Mouse (Mus musculus) Muller cell, postnatal 12 days (primary cell): ENCODE results near the gene Nfe2l3.
A peak's percentile ranks its signal among the peaks of the same experiment; 100 is the strongest.
"Not testable (repeated sequence)": the region's sequence is repeated elsewhere in the genome, so short reads cannot be mapped to it uniquely, and the experiment has no call there.

Experiments
- DNase-seq: peaks from one replicate; pipeline ENCODE4 v3.0.0-alpha.2; 2015; ENCODE audit errors: inconsistent ontology term

The Nfe2l3 gene

DNA sequence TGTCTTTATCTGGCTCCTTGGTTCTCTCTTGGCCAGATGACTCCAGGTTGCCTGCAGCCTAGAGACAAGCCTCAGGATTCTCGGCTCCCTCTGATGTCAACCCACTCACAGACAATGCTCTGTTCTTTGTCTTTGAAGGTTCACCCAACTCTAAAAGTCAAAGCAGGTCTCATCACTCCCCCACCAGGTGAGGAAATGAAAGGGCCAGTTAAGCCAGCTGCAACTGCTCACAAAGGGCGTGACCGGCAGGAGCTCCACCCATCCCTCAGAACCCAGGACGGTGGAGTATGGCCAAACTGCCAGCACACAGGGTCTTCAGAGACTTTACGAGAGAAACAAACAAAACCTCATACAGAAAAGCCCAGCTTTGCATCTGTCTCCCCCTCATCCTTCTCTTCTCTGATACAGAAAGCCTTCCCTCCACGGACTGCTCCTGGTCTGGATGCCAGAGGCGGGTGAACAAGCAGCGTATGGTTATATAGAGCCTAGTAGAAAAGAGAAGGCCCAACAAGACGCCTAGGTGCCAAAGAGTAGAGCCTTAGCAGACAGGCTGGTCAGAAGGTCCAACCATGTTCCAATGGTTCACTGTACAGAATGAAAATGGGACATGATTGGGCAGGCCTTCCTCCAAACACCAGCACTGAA, 9.8 kb downstream of the Nfe2l3 start:
- no peak for DNase-seq

DNA sequence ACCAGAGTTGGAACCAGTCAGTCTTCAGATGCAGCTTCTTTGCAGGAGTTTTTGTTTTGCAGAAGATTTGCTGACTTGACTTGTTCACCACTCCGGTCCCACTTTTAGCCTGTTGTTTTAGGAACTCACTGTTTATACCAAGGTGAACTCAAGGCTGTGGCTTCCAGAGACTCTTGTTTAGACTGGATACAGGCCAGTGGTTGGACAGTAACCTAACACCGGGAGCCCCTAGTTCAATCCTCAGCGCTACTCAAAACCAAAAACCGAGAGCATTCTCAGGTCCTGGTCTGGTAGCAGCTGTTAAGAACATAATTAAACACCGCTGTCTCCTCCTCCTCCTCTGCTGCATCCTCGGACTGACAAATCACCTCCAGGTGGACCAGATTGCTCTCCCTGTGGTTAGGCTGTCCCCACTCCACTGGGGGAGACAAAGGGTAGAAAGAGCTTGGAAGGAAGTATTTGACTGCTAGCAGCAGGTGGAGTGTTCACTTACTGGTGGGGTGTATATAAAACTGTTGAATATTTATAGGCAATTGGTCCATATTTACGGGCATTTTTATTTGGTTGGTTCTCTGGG, 20.5 kb downstream of the Nfe2l3 start:
- peak; percentile 28 for DNase-seq

DNA sequence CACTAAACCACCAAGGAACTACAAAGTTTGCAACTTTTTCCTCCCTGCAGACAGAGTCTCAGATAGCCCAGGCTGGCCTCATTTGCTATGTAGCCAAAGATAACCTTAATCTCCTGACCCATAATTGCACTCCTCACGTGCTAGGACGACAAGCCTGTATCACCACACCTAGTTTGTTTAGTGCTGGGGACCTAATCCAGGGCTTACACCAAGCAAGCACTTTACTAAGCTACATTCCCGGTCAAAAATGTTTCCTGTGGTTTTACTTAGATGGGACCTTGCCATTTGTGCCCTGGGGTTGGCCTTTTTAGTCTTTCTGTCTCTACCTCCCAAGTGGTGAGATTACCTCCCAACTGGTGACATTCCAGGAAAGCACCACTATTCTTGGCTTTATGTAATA, 22.5 kb downstream of the Nfe2l3 start:
- DNase-seq, result peak; percentile 49

DNA sequence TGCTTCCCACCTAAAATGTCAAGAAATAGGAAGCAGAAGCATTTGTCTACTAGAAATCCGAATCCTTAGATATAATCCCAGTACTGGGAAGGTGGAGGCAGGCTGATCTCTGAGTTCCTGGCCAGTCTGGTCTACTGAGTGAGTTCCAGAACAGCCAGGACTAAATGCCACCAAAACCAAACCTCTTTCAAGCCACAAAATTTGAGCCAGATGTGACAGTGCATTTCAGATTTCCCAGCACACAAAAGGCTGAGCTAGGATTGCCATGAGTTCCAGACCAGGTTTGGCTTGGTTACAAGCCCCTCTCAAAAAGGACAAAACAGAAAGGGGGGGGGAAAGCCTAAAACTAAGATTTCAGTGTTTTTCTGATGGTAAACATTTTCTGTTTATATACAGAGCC, 23.7 kb downstream of the Nfe2l3 start:
- peak; percentile 20 for DNase-seq

DNA sequence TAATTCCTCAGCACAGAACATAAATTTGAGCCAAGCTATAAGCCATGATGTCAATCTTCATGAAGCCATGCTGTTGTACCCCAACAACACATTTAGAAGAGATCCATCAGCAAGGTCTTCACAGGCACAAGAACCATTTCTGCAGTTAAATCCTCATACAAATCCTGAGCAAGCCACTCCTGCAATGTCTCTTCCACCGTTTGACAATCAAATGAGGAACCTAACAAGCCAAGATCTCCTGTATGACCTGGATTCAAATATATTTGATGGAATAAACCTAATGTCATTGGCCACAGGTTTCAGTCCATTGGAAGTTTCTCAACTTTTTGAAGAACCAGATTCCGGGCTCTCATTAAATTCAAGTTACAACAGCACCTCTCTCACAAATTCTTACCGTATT, 24.8 kb downstream of the Nfe2l3 start:
- DNase-seq, result peak; percentile 22

DNA sequence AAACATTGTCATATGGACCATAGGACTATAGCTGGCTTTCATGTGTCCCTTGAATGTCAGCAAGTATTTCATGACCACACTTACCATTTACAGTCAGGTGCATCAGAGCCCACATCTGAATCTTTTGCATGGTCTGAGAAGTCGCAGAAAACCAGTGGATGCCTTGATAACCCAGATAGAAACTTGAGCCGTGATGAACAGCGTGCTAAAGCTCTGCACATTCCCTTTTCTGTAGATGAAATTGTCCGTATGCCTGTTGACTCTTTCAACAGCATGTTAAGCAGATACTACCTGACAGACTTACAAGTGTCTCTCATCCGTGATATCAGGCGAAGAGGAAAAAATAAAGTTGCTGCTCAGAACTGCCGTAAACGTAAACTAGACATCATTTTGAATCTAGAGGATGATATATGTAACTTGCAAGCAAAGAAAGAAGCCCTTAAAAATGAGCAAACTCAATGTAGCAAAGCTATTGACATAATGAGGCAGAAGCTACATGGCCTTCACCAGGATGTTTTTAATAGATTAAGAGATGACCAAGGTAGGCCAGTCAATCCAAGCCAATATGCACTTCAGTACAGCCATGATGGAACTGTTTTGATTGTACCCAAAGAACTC, 25.4 kb downstream of the Nfe2l3 start:
- peak; percentile 11 for DNase-seq

DNA sequence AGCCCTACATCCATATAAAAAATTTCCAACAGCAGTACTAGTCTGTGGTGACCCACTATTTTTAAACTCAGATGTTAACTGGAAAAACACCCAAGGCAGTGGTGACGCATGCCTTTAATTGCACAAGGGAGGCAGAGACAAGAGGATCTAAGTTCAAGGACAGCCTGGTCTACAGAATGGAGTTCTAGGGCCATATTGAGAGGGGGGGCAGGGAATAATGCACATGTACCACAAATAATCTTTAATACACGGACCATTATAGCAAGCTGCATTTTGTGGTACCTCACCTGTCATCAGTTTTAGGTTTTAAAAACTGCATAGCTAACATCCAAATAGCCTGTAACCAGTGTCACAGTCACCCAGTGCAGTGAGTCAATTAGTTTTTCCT, 26.4 kb downstream of the Nfe2l3 start:
- DNase-seq, result no peak

DNA sequence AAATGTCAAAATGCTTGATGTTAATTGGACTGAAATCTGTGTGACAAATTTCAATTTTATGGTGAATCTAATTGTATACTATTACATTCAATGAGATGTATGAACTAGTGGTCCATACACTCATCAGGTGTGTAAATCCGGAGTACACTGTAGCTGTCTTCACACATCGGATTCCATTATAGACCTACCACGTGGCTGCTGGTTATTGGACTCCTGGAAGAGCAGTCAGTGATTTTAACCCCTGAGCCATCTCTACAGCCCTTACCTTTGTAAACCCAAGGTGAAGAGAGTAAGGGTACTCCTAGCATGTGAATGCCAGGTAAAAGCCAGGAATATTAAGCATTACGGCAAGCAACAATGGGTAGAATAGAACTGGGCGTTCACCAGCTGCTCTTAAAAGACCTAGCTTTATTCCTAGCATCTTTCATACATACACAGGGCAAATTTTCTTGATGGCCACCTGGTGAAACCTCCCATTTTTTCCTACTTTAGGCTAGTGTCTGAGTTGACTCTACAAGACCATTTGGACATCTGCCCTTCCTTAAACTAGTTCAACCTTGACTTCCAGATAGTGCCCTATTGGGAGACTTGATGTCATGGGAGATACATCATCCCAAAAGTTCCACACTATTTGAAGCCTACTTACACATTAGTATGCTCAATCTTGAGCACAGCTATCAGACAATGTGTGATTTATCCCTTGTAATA, 27.0 kb downstream of the Nfe2l3 start:
- peak; percentile 22 for DNase-seq

DNA sequence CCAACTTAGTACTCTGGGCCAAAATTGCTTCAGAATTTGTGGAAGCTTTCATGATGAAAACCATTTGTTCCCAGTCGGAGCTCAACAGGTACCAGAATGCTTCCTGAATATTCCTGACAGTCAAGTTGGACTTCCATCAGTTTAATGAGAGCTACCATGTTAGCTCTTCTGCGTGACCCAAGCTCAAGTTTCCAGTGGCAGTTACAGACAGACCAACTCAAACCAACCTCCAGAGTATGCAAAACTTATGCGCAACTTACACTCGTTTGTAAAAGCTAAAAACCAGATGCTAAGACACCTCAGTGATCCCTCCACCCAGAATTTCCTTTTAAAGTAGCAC, 27.5 kb downstream of the Nfe2l3 start:
- DNase-seq, result peak; percentile 17

DNA sequence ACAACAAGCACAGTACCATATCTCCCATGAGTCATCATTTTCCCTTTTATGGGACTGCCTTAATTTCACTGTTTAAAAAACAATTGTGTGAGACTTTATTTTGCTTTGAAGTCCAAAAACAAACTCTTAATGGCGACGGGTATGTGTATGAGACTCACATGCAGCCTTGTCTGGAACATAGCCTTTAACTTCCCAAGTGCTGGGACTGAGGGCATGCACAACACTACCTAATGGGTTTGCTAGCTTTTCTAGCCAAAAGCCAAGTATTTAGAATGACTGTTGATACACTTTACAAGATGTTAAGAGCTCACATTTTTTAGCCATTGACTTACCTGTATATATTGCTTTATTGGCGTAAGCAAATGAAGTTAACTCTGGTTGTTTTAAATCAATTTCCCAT, 27.9 kb downstream of the Nfe2l3 start:
- DNase-seq, result no peak

DNA sequence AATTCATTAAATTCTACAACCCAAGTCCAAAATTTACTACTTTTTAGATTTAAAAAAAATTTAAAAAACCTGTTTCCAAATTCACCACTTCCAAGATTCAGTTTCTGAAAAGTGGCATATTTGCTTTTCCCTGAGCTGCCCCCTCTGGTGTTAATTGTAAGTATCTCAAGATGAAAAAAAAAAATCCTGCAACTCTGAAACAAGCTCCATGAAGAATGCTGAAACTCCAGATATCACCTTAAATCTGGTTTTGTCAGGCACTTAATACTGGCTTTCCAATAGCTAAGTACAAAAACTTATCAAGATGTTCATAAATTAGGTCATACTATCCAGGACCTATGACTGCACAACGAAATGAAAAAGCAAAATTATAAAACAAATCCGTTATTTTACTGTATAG, 35.2 kb downstream of the Nfe2l3 start:
- no peak for DNase-seq

DNA sequence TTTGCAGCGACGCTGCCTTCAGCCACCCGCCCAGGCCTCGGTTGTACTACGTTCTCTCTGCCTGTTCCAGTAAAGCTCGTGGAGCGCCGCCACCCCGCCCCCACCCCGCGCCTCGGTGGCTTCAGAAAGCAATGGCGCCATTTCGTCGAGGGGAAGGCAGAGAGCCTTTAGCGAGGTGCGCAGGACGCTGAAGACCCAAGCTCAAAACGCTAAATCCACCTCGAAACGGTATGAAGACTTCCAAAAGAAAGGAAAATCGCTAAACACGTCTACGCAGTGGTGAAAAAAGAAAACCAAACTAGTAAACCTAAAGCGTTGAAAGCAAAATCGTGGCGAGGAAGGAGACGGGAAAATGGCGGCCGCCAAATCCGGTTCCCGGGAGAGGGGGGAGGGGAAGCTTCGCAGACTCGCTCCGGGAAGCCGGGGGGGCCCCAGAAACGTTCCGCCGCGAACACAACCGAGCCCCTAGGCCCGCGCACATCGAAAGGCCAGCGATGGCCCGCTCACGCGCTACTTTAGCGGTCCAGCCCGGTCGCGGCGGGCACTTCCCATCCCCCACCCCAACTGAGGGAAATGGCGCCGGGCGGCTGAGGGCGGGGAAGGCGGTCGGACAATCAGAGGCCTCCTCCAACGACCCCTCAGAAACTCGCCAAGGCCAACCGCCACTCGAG, 36.6 kb downstream of the Nfe2l3 start:
- peak; percentile 84 for DNase-seq

DNA sequence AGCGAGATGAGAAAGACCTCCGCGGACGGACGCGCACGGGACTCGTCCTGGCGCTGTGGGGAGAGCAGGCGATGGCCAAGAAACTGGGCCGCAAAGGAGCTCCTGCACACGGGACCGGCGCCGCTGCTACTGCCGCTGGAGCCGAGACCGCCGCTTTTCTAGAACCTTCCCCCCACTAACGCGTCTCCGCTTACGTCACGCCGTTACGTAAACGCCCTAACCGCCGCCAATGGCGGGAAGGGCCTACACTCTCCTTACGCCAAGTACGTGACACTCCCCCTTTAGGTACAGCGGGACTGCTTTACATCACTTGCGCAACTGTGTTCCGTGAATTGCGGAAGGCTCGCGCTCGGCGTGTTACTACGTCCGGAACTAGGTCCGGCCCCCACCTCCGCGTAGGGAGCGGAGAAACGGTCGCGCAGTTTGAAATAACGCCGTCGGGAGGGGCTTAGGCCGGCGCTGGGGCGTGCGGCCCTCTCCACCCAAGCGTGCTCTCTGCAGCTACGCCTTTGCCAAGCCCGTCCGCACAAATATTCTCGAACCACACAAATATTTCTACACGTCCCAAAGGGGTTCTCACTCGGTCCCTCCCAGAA, 37.3 kb downstream of the Nfe2l3 start, which contains the start of gene Hnrnpa2b1:
Gene Hnrnpa2b1, minus strand, starts transcription at position 180 of the 596 bp plus-strand sequence.
- DNase-seq, result peak; percentile 100

DNA sequence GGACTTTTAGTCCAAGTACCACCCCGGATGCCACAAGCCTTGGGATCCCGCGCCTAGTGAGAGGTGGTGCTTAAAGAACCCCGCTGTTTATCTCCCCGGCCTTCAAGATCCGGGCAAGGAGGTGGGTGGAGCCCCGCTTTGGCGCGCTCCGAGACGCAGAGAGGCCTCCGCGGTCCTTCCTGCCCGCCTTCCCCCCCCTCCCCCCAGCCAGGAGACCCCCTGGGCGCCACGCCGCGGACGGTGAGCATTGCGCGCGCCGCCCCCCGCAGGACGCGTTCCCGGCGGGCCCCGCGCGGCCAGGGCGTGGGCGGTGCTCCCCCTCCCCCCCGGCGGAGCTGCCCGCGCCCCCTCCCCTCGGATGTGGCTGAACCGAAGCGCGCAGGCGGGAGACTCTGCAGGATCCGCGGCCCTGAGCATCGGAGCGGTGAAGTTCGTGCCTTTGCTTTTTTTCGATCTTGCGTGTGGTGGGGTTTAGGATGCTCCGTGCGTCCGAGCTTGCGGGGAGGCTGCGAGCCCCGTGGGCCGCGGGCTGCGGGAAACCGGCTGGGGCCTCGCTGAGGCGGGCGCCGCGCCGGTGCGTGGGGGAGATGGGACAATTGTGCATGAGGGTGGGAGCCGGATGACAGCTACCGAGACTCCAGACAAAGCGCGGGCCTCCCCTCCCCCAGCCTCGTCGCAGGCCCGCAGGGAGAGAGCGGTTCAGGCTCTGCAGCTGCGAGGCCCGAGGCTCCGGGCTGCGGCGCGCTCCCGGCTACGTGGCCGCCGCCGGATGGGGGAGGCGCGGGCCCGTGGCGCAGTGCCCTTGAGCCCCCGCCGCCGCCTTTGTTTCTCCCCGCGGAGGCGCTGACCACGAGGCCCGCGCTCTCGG, 38.1 kb downstream of the Nfe2l3 start, which contains the start of gene Cbx3:
Gene Cbx3, plus strand, starts transcription at position 50 of the 868 bp plus-strand sequence.
- DNase-seq, result peak; percentile 84

DNA sequence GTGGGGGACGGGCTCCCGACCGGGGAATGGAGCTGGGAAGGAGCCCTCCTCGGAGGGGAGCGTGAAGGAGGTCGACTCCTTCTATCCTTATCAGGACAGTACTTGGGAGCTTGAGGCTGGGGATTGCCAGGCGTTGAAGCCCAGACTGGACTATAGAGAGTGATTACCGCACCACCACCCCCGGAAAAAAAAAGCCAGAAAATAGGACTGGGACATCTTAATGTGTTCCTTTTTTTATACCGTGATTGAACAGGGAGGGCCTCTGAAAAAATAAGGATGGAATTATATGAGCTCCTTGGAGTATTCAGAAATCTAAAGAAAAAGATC, 38.7 kb downstream of the Nfe2l3 start:
- no peak for DNase-seq

DNA sequence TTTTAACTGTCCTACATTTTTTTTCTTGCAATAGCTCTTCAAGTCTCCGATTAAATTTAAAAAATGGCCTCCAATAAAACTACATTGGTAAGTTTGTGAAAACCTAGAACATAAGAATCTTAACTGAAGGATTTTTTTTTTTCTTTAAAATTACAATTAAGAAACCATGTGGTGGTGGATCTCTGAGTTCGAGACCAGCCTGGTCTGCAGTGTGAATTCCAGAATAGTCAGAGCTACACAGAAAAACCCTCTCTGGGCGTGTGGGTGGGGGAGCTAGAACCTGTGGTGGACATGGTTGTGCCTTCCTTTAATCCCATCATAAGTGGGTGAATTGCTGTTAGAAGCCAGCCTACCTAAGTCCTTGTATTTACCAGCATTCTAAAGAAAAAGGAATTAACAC, 39.3 kb downstream of the Nfe2l3 start:
- DNase-seq, result peak; percentile 29

DNA sequence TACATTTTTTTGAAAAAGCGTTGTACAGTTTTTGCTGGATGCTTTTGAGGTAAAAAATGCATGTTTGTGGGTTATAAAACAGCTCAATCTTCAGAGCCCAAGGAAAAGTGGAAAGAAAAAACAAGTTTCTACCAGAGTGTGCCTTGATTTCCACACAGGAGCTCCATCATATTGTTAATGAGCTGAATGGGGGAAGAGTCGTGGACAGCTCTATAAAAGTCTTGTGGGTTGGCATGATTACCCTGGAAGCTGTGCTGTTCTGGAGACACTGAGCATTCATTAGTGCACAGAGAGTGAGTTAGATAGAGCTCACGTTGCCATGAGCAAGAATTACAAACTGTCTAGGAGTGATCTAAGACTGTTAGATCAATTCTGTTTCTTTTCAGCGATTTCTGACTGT, 39.7 kb downstream of the Nfe2l3 start:
- DNase-seq, result peak; percentile 53

DNA sequence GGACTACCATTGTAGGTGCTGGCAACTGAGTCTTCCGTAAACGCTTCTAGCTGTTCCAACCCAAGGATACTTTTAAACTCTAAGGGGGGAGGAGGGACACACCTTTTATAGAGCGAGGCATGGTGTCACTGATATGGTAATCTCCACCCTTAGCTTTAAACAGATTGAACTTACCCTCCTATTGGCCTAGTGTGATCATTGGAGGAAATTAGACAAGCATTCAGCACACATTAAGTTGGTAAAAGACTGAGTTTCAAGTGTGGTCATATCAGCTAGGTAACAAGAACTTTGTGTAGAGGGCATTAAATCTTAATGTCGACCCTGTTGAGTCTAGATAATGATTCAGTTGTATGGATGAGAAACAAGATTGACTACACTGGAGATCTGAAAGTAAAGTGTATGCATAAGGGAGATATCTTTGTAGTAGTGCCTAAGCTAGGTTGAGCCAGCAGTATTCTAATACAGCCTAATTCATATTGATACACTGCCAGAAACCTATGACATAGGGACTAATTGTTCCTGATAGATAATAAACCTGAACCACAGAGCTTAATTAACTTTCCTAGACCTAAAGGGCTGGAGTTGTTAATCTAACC, 46.8 kb downstream of the Nfe2l3 start:
- DNase-seq, result no peak

DNA sequence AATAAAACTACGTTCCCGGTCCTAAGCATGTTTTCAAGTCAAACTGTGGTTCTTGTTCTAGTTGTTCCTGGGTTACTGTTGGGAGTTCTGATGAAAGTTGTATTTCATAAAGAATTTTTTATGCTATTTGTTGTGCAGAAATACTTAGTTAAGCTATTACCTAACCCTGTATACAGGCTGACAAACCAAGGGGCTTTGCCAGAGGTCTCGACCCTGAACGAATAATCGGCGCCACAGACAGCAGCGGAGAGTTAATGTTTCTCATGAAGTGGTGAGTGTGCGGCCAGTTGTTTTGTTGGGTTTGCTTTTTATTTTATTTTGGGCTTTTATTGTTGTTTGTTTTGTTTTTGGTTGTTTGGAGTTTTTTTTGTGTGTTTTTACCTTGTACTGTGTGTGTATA, 49.1 kb downstream of the Nfe2l3 start:
- DNase-seq, result no peak

DNA sequence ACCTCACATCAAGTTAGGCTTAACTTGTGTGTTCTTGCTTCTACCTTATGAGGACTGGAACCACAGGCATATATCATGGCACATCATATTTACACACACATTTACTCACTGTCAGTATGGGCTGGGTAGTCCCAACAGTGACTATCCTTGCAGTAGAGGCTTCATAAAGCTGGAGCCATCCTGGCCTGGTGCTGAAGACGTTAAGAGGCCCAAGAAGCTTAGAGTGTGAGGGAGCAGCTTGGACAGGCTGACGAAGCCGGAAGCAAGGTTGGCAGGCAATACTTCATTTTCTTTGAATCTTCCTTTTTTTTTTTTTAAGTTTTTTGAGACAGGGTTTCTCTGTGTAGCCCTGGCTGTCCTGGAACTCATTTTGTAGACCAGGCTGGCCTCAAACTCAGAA, 51.4 kb downstream of the Nfe2l3 start:
- DNase-seq, result no peak

DNA sequence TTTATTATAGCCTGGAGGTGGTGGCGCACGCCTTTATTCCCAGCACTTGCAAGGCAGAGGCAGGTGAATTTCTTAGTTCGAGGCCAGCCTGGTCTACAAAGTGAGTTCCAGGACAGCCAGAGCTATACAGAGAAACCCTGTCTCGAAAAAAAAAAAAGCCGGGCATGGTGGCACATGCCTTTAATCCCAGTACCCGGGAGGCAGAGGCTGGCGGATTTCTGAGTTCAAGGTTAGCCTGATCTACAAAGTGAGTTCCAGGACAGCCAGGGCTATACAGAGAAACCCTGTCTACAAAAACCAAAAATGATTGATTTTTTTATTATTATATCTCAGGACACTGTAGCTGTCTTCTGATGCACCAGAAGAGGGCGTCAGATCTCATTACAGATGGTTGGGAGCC, 52.1 kb downstream of the Nfe2l3 start:
- DNase-seq, result not testable (repeated sequence)
